11 mouse cellular contexts compared by ENCODE assay signal in genomic region chrX:47976551-47976950, GRCm38 (mm10). TPM values are rescaled to one million over a fixed set of nuclear protein-coding genes. Genes with fewer than 3 reads are reported as not detected.
A peak's percentile ranks its signal among the peaks of the same experiment; 100 is the strongest.
DNase-seq lines count a peak whose midpoint lies in the region; ATAC-seq and TF ChIP-seq lines count a peak whose summit lies in the region.
"Had no signal": no experiment of that assay in that cellular context is flagged by ENCODE, and none has a peak within 500 bp of the region (broad histone marks: within the 10 kb centered on the region; RNA-seq: fewer than 3 reads in every experiment).

No protein-coding gene starts in this region.

- no peaks in the 10 kb centered on the region for H3K79me2 ChIP-seq in myocyte (ENCODE audit: control insufficient read depth, insufficient read depth)

- ATAC-seq in liver, postnatal 0 days, result peak; percentile 56
- ATAC-seq in liver, embryonic 11.5 days (replicated peaks; ENCODE audit: low FRiP score), result no peak
- ATAC-seq: CD4-positive, CD25-positive, alpha-beta regulatory T cell, adult 4 months had no signal

- TF ChIP-seq POLR2A in myocyte (IDR thresholded peaks at IDR 0.05; ENCODE audit: insufficient read length, low read depth), result no peak

- peak; percentile 24 for DNase-seq in adrenal gland, adult 8-10 months
- no peak for DNase-seq in adrenal gland, postnatal 14 days
- DNase-seq in liver, postnatal 0 days, result no peak
- DNase-seq in liver, embryonic 11.5 days (ENCODE audit: low spot score), result no peak
- DNase-seq in embryo, embryonic 10 days (ENCODE audit: low spot score), result no peak
- DNase-seq in ovary, postnatal 36 days (ENCODE audit: low spot score), result no peak

- no peak for TF ChIP-seq EP300 in liver, postnatal 0 days (IDR thresholded peaks at IDR 0.05; ENCODE audit: low read depth)

- no peaks in the 10 kb centered on the region for H3K27me3 ChIP-seq in liver, postnatal 0 days (ENCODE audit: insufficient read depth, low read length)
- H3K27me3 ChIP-seq in liver, embryonic 11.5 days (replicated peaks; ENCODE audit: control insufficient read depth, insufficient read depth, low read length), result no peaks in the 10 kb centered on the region
- no peaks in the 10 kb centered on the region for H3K27me3 ChIP-seq in myocyte (ENCODE audit: control insufficient read depth, insufficient read depth, insufficient read length)

- no peak for TF ChIP-seq CTCF in liver, postnatal 0 days (IDR thresholded peaks at IDR 0.05; ENCODE audit: low read depth)

- no peaks in the 10 kb centered on the region for H3K4me1 ChIP-seq in liver, postnatal 0 days (ENCODE audit: insufficient read depth)
- no peaks in the 10 kb centered on the region for H3K4me1 ChIP-seq in liver, embryonic 11.5 days (replicated peaks; ENCODE audit: control insufficient read depth, insufficient read depth, low read length)
- no peaks in the 10 kb centered on the region for H3K4me1 ChIP-seq in brown adipose tissue, adult 24 weeks (ENCODE audit: control insufficient read depth, insufficient read depth, insufficient read length, low read length)
- H3K4me1 ChIP-seq: hindbrain, embryonic 10.5 days had no signal

- WGBS in liver, postnatal 0 days (ENCODE audit: insufficient replicate concordance), result 48% methylated on average over 4 of the region's 4 CpGs
- WGBS in liver, embryonic 11.5 days, result 62% methylated on average over 4 of the region's 4 CpGs

- H3K4me3 ChIP-seq in liver, postnatal 0 days (ENCODE audit: low read depth, low read length), result no peak overlapping the region
- H3K4me3 ChIP-seq in liver, embryonic 11.5 days (ENCODE audit: low read depth, low read length), result no peak overlapping the region
- H3K4me3 ChIP-seq in brown adipose tissue, adult 24 weeks (ENCODE audit: insufficient read depth, low read depth, low read length), result no peak overlapping the region
- no peak overlapping the region for H3K4me3 ChIP-seq in myocyte
- H3K4me3 ChIP-seq: hindbrain, embryonic 10.5 days; megakaryocyte, embryonic 14.5 days had no signal

- no peak overlapping the region for H3ac ChIP-seq in myocyte (ENCODE audit: control insufficient read depth, insufficient read length)

- H3K27ac ChIP-seq in liver, postnatal 0 days (ENCODE audit: low read depth), result no peak overlapping the region
- H3K27ac ChIP-seq in liver, embryonic 11.5 days (ENCODE audit: low read depth, low read length), result no peak overlapping the region
- peak overlapping the region; percentile 52 for H3K27ac ChIP-seq in brown adipose tissue, adult 24 weeks (replicated peaks; ENCODE audit: low read depth, low read length)
- H3K27ac ChIP-seq: hindbrain, embryonic 10.5 days had no signal

- H3K9ac ChIP-seq in liver, postnatal 0 days (replicated peaks), result no peak overlapping the region
- no peak overlapping the region for H3K9ac ChIP-seq in liver, embryonic 11.5 days (ENCODE audit: low read depth, low read length)

- H3K4me2 ChIP-seq in liver, postnatal 0 days (ENCODE audit: low read depth, low read length), result no peak overlapping the region
- no peak overlapping the region for H3K4me2 ChIP-seq in liver, embryonic 11.5 days
- peak overlapping the region; percentile 79 for H3K4me2 ChIP-seq in myocyte (ENCODE audit: low read depth)

- no peaks in the 10 kb centered on the region for H3K36me3 ChIP-seq in liver, postnatal 0 days (replicated peaks; ENCODE audit: insufficient read depth, low read length)
- H3K36me3 ChIP-seq in liver, embryonic 11.5 days (ENCODE audit: control insufficient read depth, insufficient read depth, low read length), result no peaks in the 10 kb centered on the region
- H3K36me3 ChIP-seq in myocyte (ENCODE audit: control insufficient read depth, insufficient read depth), result no peaks in the 10 kb centered on the region
- H3K36me3 ChIP-seq: hindbrain, embryonic 10.5 days had no signal

- no peaks in the 10 kb centered on the region for H3K9me3 ChIP-seq in liver, postnatal 0 days (ENCODE audit: low read length)
- no peaks in the 10 kb centered on the region for H3K9me3 ChIP-seq in liver, embryonic 11.5 days (ENCODE audit: control insufficient read depth, low read length)
- H3K9me3 ChIP-seq: hindbrain, embryonic 10.5 days had no signal

TF ChIP-seq in myocyte, 11 proteins besides CTCF, POLR2A, EP300 and RAD21:
- no peak for TF ChIP-seq POLR2AphosphoS2 (IDR thresholded peaks at IDR 0.05; ENCODE audit: insufficient read length, low read depth)
- TF ChIP-seq MYOD1 (IDR thresholded peaks at IDR 0.05; ENCODE audit: control insufficient read depth in 1 of 3, insufficient read length in 2 of 3, low read depth in 2 of 3), result peak in 1 of 3 experiments; percentile 30
- TF ChIP-seq MAX (IDR thresholded peaks at IDR 0.05; ENCODE audit: low read depth), result no peak
TF ChIP-seq in myocyte: peak in this region for 1.

RNA-seq across cellular contexts. Expression of gene Apln, which starts 58.1 kb away (rescaled TPM):
- total RNA-seq in adrenal gland, adult 8-10 months (2022), result 10 to 100 TPM in 2 of 4 experiments, 1 to 10 TPM in 2; 1.9 to 40.1 (median 11.4) TPM
- 4.8 and 6.6 TPM in 2 replicates for total RNA-seq in adrenal gland, postnatal 14 days (2021)
- polyA plus RNA-seq in liver, postnatal 0 days (2015; fragmentation: Nextera tagmentation; extraction: Ambion mirVana), result 0.12 and 0.19 TPM in 2 replicates
- polyA plus RNA-seq in liver, embryonic 11.5 days (2014; fragmentation: Nextera tagmentation; extraction: Ambion mirVana), result 0.60 and 0.95 TPM in 2 replicates
- polyA plus RNA-seq in brown adipose tissue, adult 24 weeks (2012; ENCODE audit: insufficient read depth, insufficient read length, missing spikeins), result 2.0 and 2.2 TPM in 2 replicates
- polyA plus RNA-seq in myocyte (2012; fragmentation: generic; extraction: Trizol), result 2.4 TPM
